Mouse (Mus musculus) 416B (cell line): ENCODE data around the gene Rrh.
"Not testable (repeated sequence)": the region's sequence is repeated elsewhere in the genome, so short reads cannot be mapped to it uniquely, and the experiment has no call there.

Experiments
- DNase-seq: peaks from one replicate; pipeline ENCODE4 v3.0.0; 2011; ENCODE audit warnings: low read depth

The Rrh gene

DNA sequence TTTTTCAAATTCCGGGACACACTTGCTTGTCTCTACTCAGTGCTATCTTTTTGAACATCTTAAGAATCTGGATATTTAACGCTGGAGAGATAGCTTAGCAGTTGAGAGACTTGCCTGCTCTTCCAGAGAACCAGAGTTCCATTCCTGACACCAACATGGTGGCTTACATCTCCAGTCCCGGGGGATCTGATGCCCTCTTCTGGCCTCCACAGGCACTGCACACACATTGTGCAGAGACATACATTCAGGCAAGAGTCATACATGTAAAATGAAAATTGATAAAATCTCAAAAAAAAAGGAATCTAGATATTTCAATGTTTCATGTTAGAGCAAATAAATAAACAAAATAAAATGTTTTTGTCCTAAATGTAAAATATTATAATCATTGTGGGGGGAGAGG, 39.6 kb downstream of the Rrh start:
- DNase-seq = peak; percentile 4

- DNase-seq = no peak
Measured at GRCm38 (mm10) chr3:129781435-129781834, 41.0 kb downstream of the Rrh start.

GRCm38 (mm10) chr3:129771210-129771609, 51.2 kb downstream of the Rrh start:
- DNase-seq = no peak

DNA sequence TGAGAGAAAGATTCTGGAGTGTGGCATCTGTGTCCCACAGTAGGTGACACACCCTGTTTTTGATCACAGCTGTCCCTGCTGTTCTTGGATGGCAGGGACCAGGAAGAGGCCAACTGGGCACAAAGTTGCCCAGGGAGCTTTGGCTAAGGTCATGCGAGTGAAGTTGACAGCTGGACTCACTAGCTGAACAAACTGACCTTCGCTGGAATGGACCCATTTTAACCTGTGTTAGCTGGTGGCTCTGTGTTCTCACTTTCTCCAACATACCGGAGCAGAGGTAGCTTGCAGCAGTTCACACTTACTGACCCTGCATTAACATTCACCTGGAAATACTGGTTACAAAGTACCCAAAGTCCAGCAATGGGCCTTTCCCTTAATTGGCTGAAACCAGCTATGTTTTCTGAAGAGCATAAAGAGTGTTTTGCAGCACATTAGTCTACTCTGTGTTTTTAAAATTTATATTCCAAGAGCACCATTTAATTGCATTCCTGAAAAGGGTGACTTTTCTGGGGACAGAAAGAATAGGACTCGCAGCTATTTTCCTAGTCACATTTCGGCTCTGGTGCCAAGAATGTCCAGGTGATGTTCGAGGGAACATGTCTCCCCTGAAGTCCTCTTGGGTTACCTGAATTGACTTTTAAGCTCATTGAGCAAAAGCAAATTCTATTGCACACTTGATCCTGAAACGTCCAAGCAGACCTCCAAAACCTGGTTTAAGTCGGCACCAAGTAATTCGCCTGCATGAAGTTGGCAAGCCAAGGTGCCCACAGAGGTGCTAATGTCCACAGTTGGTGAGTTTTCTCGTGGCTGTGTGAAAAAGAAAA, 55.2 kb downstream of the Rrh start:
- DNase-seq = no peak

DNA sequence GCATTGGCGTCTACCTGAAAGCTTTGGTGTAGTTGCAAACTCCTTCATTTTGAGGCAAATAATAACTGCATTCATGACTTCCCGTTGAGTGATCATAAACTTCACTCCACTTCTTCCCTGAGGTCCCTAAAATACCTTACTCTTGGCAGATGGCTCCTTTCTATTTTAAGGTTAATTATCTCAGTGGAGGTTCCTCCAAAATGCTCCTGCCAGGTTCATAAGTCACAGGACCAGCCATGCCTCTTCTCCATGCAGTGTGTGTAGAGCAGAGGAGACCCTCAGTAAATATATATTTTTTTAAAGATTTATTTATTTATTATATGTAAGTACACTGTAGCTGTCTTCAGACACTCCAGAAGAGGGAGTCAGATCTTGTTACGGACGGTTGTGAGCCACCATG, 56.3 kb downstream of the Rrh start:
- no peak for DNase-seq

DNA sequence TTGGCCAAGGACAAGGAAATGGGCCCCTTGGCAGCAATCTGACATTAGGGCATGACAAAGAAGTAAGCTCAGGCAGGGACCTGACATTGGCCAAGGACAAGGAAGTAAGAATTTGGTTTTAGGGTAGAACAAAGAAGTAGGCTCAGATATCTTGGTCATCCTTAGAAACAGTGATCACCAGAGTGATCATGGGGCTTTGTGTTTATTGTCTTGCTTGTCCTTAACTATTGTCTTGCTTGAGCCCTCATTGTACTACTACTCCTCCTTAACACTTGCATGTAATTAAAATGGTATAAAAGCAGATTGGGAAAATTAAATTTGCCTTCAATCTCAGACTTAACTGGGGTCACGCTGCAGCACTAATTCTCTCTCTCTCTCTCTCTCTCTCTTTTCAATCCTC, 64.8 kb downstream of the Rrh start:
- not testable (repeated sequence) for DNase-seq

DNA sequence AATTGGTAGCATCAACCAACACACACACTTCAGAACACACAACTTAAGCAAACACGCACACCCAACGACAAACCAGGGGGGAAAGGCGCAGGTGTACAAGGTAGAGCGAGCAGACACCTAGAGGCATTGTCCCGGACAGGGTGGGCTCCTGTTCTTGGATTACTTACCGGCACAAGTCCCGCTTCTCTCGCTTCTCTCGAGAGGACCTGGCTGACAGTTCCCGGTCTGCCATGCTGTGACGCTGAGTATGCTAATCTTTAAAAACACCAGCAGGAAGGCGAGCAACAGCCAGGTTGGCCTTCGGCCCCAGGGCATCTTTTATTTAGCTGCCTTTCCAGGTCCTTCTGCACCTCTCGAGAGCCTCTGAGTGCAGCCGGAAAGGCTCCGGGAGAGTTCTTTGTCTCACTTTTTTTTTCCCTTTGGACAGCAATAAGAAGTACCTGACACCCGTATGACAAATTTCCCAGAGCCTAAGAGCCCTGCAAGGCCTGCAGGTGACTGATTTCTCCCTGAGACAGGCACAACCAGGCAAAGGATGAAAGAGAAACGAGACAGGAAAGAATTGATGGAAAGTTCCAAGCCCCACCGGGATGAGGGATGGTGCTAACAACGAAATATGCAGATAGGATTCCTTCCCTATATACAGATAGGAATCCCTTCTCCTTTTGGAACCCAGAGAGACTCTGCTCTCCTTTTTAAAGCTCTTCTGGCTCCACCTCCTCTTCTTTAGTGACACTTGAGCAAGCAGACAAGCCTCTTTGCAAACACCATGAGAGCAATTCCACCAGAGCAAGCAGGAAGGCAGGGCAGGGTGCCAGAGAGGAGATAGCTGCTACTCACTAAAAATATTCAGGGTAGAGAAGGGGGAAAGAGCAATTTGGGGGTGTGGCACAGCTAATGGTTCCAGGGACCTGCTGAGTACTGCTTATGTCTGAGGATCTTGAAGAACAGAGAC, 67.5 kb downstream of the Rrh start, which contains the start of gene Egf:
TSS of gene Egf (minus strand) at position 667 of the 955 bp plus-strand sequence.
- DNase-seq = no peak
